Mouse (Mus musculus) heart, adult 9 months (tissue): ENCODE measurements at regions not wholly inside any gene's neighbourhood (a gene's known extent, or its start where the extent isn't known, plus 50 kb on each side); places are given as distances from the start of the nearest gene placed in this dataset.

ENCODE experiments used
- DNase-seq, 2 experiments: peaks; one replicate each; pipeline ENCODE4 v3.0.0; 2022; ENCODE audit warnings: low spot score in 2 of 2

- DNase-seq, result no peak
These were observed 50.2 kb upstream of the Lrfn2 start for GRCm38 (mm10) chr17:48881946-48882345.
